19 mouse cellular contexts compared by ENCODE assay signal in the genomic region with DNA sequence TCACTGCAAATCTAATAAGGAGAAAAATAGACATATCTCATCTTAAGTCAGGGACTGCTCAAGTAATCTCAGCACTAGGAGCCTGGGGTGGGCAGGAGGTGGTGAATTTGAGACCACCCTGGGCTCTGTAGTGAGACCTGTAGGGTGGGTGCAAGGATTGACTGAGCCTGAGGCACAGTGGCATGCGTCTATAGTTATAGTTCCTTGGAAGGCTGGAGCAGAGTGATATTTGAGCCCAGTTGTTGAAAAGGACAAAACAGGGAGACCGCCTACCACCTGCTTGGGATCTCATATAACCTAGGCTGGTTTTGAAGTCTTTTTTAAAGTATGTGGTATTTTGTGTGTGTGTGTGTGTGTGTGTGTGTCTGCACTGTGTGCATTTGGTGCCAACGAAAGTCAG. TPM values are rescaled to one million over a fixed set of nuclear protein-coding genes. Genes with fewer than 3 reads are reported as not detected.
DNase-seq lines count a peak whose midpoint lies in the region; ATAC-seq lines count a peak whose summit lies in the region.
"Had no signal": no experiment of that assay in that cellular context is flagged by ENCODE, and none has a peak within 500 bp of the region (broad histone marks: within the 10 kb centered on the region; RNA-seq: fewer than 3 reads in every experiment).

No protein-coding gene starts in this region.

- 81% methylated on average over 3 of the region's 3 CpGs for WGBS in embryonic facial prominence, embryonic 14.5 days
- 92% methylated on average over 3 of the region's 3 CpGs for WGBS in embryonic facial prominence, embryonic 10.5 days

- peak; percentile 34 for DNase-seq in embryonic facial prominence, embryonic 14.5 days (ENCODE audit: low spot score)
- no peak for DNase-seq in embryonic facial prominence, embryonic 10.5 days (ENCODE audit: low spot score)
- DNase-seq in heart, adult 11 months: peak; percentile 57
- DNase-seq in heart, postnatal 4 days: no peak
- DNase-seq: adrenal gland, adult 2 months; adrenal gland, adult 8-10 months; adrenal gland, postnatal 10 days; adrenal gland, postnatal 14 days; adrenal gland, postnatal 25 days; adrenal gland, postnatal 36 days; B cell, adult 2 months; cerebellum, adult 11 months; cerebellum, adult 11-12 months; cerebellum, adult 18-20 months had no signal

- no peak overlapping the region for H3K4me3 ChIP-seq in embryonic facial prominence, embryonic 14.5 days (ENCODE audit: low read depth, low read length)
- H3K4me3 ChIP-seq in embryonic facial prominence, embryonic 10.5 days: no peak overlapping the region

- H3K27me3 ChIP-seq in embryonic facial prominence, embryonic 14.5 days (replicated peaks; ENCODE audit: control insufficient read depth, insufficient read depth, low read length): no peaks in the 10 kb centered on the region
- no peaks in the 10 kb centered on the region for H3K27me3 ChIP-seq in embryonic facial prominence, embryonic 10.5 days (replicated peaks; ENCODE audit: low read depth, poor library complexity, severe bottlenecking)
- H3K27me3 ChIP-seq: CH12.LX, Patski had no signal

- peak; percentile 71; the same call in 1 of the 2 replicates for ATAC-seq in embryonic facial prominence, embryonic 14.5 days (ENCODE audit: low read depth)
- ATAC-seq: activated CD4-positive, CD25-positive, alpha-beta regulatory T cell, adult 4 months; CD4-positive, CD25-positive, alpha-beta regulatory T cell, adult 4 months; Patski had no signal

- no peaks in the 10 kb centered on the region for H3K9me3 ChIP-seq in embryonic facial prominence, embryonic 14.5 days (ENCODE audit: control insufficient read depth, low read length)
- no peaks in the 10 kb centered on the region for H3K9me3 ChIP-seq in embryonic facial prominence, embryonic 10.5 days
- H3K9me3 ChIP-seq: G1E had no signal

- H3K4me1 ChIP-seq in embryonic facial prominence, embryonic 14.5 days (ENCODE audit: control insufficient read depth, insufficient read depth, low read length): no peaks in the 10 kb centered on the region
- no peaks in the 10 kb centered on the region for H3K4me1 ChIP-seq in embryonic facial prominence, embryonic 10.5 days

- no peak overlapping the region for H3K4me2 ChIP-seq in embryonic facial prominence, embryonic 14.5 days (ENCODE audit: low read depth, low read length)

- H3K9ac ChIP-seq in embryonic facial prominence, embryonic 14.5 days (ENCODE audit: low read depth, low read length): no peak overlapping the region

- H3K36me3 ChIP-seq in embryonic facial prominence, embryonic 14.5 days (ENCODE audit: control insufficient read depth, insufficient read depth, low read length): peaks cover 91% of the 10 kb centered on the region
- peaks cover 100% of the 10 kb centered on the region for H3K36me3 ChIP-seq in embryonic facial prominence, embryonic 10.5 days (replicated peaks)

- H3K27ac ChIP-seq in embryonic facial prominence, embryonic 14.5 days (replicated peaks; ENCODE audit: low read depth, low read length): no peak overlapping the region
- H3K27ac ChIP-seq in embryonic facial prominence, embryonic 10.5 days (replicated peaks): no peak overlapping the region

RNA-seq across cellular contexts. Expression of a gene that starts 26.9 kb away (rescaled TPM):
- polyA plus RNA-seq in embryonic facial prominence, embryonic 14.5 days (2014; fragmentation: Nextera tagmentation; extraction: Ambion mirVana): 21.6 and 21.7 TPM in 2 replicates
- polyA plus RNA-seq in embryonic facial prominence, embryonic 10.5 days (2016; fragmentation: Nextera tagmentation; extraction: Ambion mirVana): 3.3 and 5.1 TPM in 2 replicates
- 1 to 10 TPM; 1.2 to 1.7 TPM for total RNA-seq in heart, postnatal 4 days (2021)
- total RNA-seq: CH12.LX, G1E had no signal
- polyA plus RNA-seq: activated CD4-positive, CD25-positive, alpha-beta regulatory T cell, adult 4 months; CD4-positive, CD25-positive, alpha-beta regulatory T cell, adult 4 months had no signal

RNA-seq across cellular contexts. Expression of a gene that starts 37.1 kb away (rescaled TPM):
- polyA plus RNA-seq in embryonic facial prominence, embryonic 14.5 days (2014; fragmentation: Nextera tagmentation; extraction: Ambion mirVana): 46.9 and 48.4 TPM in 2 replicates
- polyA plus RNA-seq in embryonic facial prominence, embryonic 10.5 days (2016; fragmentation: Nextera tagmentation; extraction: Ambion mirVana): 60.1 and 61.5 TPM in 2 replicates
- 10 to 100 TPM; 53.9 to 54.3 TPM for total RNA-seq in heart, postnatal 4 days (2021)

RNA-seq across cellular contexts. Expression of a gene that starts 56.1 kb away (rescaled TPM):
- polyA plus RNA-seq in embryonic facial prominence, embryonic 14.5 days (2014; fragmentation: Nextera tagmentation; extraction: Ambion mirVana): 44.3 and 44.4 TPM in 2 replicates
- 44.6 and 48.5 TPM in 2 replicates for polyA plus RNA-seq in embryonic facial prominence, embryonic 10.5 days (2016; fragmentation: Nextera tagmentation; extraction: Ambion mirVana)
- total RNA-seq in heart, postnatal 4 days (2021): 10 to 100 TPM; 31.1 to 31.9 TPM

Comparison
In these comparisons a context has a peak if more than half of its experiments do, and no peak if none do; other contexts are left out.
1. DNase-seq: peak in embryonic facial prominence, embryonic 14.5 days (single experiment) and heart, adult 11 months (single experiment); none in embryonic facial prominence, embryonic 10.5 days (single experiment) and heart, postnatal 4 days (single experiment).